Mouse (Mus musculus) adrenal gland, postnatal 14 days (tissue): ENCODE data around the gene Rap1gap. TPM values are rescaled to one million over a fixed set of nuclear protein-coding genes. Genes with fewer than 3 reads are reported as not detected.
A peak's percentile ranks its signal among the peaks of the same experiment; 100 is the strongest.

Source experiments
- DNase-seq: peaks from one replicate; pipeline ENCODE4 v3.0.0; 2021; ENCODE audit warnings: mixed read lengths
- long read RNA-seq, 2 experiments: library from polyadenylated mRNA; stranded (forward); transcript quantifications; one replicate each; pipeline ENCODE4 v2.0.0; 2021
- total RNA-seq: library from RNA; stranded (reverse); gene quantifications from 2 replicates; pipeline ENCODE4 v1.2.3, GENCODE M21; 2021

Rap1gap gene
- total RNA-seq, result 40.8 and 44.9 TPM in 2 replicates
- long read RNA-seq, experiment 1, transcript Rap1gap-202 (23 exons, 3,168 nt), result major isoform, 13 of 92 reads
- long read RNA-seq, experiment 1, partial matches to known transcripts, result 35 of 92 reads
- long read RNA-seq, experiment 1, other reads (novel, unspliced or antisense), result 39 of 92 reads
- long read RNA-seq, experiment 2, transcript Rap1gap-202 (23 exons, 3,168 nt), result major isoform, 6 of 62 reads
- long read RNA-seq, experiment 2, transcript Rap1gap-210 (7 exons, 2,317 nt), result minor isoform, 5 of 62 reads
- long read RNA-seq, experiment 2, partial matches to known transcripts, result 15 of 62 reads
- long read RNA-seq, experiment 2, other reads (novel, unspliced or antisense), result 34 of 62 reads

- peak; percentile 81 for DNase-seq
Measured at GRCm38 (mm10) chr4:137664433-137664979, at the start of gene Rap1gap. Gene Rap1gap, plus strand, starts transcription at chr4:137664726.

GRCm38 (mm10) chr4:137622847-137623246, 41.7 kb upstream of the Rap1gap start:
- no peak for DNase-seq

GRCm38 (mm10) chr4:137627476-137628235, 36.9 kb upstream of the Rap1gap start:
- DNase-seq, result peak; percentile 41

GRCm38 (mm10) chr4:137628400-137628799, 36.1 kb upstream of the Rap1gap start:
- no peak for DNase-seq

GRCm38 (mm10) chr4:137629354-137629753, 35.2 kb upstream of the Rap1gap start:
- peak; percentile 72 for DNase-seq

GRCm38 (mm10) chr4:137630153-137630552, 34.4 kb upstream of the Rap1gap start:
- no peak for DNase-seq

GRCm38 (mm10) chr4:137631596-137631995, 32.9 kb upstream of the Rap1gap start:
- peak; percentile 83 for DNase-seq

GRCm38 (mm10) chr4:137633394-137633793, 31.1 kb upstream of the Rap1gap start:
- DNase-seq, result no peak

GRCm38 (mm10) chr4:137636597-137636996, 27.9 kb upstream of the Rap1gap start:
- DNase-seq, result no peak

GRCm38 (mm10) chr4:137641556-137641955, 23.0 kb upstream of the Rap1gap start:
- peak; percentile 60 for DNase-seq

- DNase-seq, result no peak
Measured at GRCm38 (mm10) chr4:137642101-137642500, 22.4 kb upstream of the Rap1gap start.

GRCm38 (mm10) chr4:137643459-137643858, 21.1 kb upstream of the Rap1gap start:
- no peak for DNase-seq

- DNase-seq, result no peak
Measured at GRCm38 (mm10) chr4:137646262-137646661, 18.3 kb upstream of the Rap1gap start.

GRCm38 (mm10) chr4:137647648-137648047, 16.9 kb upstream of the Rap1gap start:
- no peak for DNase-seq

- no peak for DNase-seq
Measured at GRCm38 (mm10) chr4:137648230-137648629, 16.3 kb upstream of the Rap1gap start.

- DNase-seq, result no peak
Measured at GRCm38 (mm10) chr4:137650912-137651311, 13.6 kb upstream of the Rap1gap start.

- DNase-seq, result no peak
Measured at GRCm38 (mm10) chr4:137652835-137653346, 11.6 kb upstream of the Rap1gap start.

GRCm38 (mm10) chr4:137655241-137656031, 9.1 kb upstream of the Rap1gap start:
- no peak for DNase-seq

- no peak for DNase-seq
Measured at GRCm38 (mm10) chr4:137657674-137658073, 6.9 kb upstream of the Rap1gap start.

- no peak for DNase-seq
Measured at GRCm38 (mm10) chr4:137659541-137659940, 5.0 kb upstream of the Rap1gap start.

GRCm38 (mm10) chr4:137660364-137661077, 4.0 kb upstream of the Rap1gap start:
- DNase-seq, result peak; percentile 58
